Mouse (Mus musculus) heart, adult 2 months (tissue): Measurements from ENCODE around the gene Olfr691. TPM values are rescaled to one million over a fixed set of nuclear protein-coding genes. Genes with fewer than 3 reads are reported as not detected.

Experiments used
- DNase-seq, 2 experiments: peaks; one replicate each; pipeline ENCODE4 v3.0.0; 2021
- H3K27ac ChIP-seq: fragments of 200-600 bp; 2 replicates; pipeline ENCODE4 v1.8.1; 2022
- H3K27me3 ChIP-seq: fragments of 200-500 bp; 2 replicates; pipeline ENCODE4 v1.6.1; 2012; ENCODE audit warnings: mild to moderate bottlenecking, low read length, inconsistent platforms, mixed read lengths; ENCODE audit not compliant: control insufficient read depth, insufficient read depth
- H3K36me3 ChIP-seq: fragments of 200-500 bp; 2 replicates; pipeline ENCODE4 v1.6.1; 2012; ENCODE audit warnings: low read length, inconsistent platforms; ENCODE audit not compliant: control insufficient read depth, insufficient read depth
- H3K4me1 ChIP-seq: fragments of 200-500 bp; 2 replicates; pipeline ENCODE4 v1.6.1; 2011; ENCODE audit warnings: low read length; ENCODE audit not compliant: control insufficient read depth, insufficient read depth
- H3K4me3 ChIP-seq: fragments of 200-600 bp; 2 replicates; pipeline ENCODE4 v1.8.1; 2022
- H3K79me2 ChIP-seq: fragments of 200-500 bp; replicated peaks from 2 replicates; pipeline ENCODE4 v1.6.1; 2012; ENCODE audit warnings: mild to moderate bottlenecking, inconsistent platforms, low read length, moderate library complexity, mixed read lengths; ENCODE audit not compliant: control insufficient read depth, insufficient read depth
- H3K9ac ChIP-seq: fragments of 200-500 bp; 2 replicates; pipeline ENCODE4 v1.6.1; 2012; ENCODE audit warnings: low read depth, mild to moderate bottlenecking, control low read depth, inconsistent platforms, low read length, mixed read lengths
- CTCF ChIP-seq: fragments of 200-600 bp; IDR thresholded peaks from 2 replicates; pipeline ENCODE4 v1.8.1; 2022; ENCODE audit warnings: antibody characterized with exemption, mild to moderate bottlenecking, moderate library complexity
- EP300 ChIP-seq: fragments of 200-500 bp; IDR thresholded peaks from 2 replicates; pipeline ENCODE4 v1.6.1; 2011; ENCODE audit warnings: low read depth, low read length, control low read depth; ENCODE audit not compliant: insufficient read depth
- POLR2A ChIP-seq: fragments of 200-500 bp; IDR thresholded peaks from 2 replicates; pipeline ENCODE4 v1.6.1; 2011; ENCODE audit warnings: mild to moderate bottlenecking, low read depth, low read length, control low read depth; ENCODE audit not compliant: insufficient read depth
- WGBS: fragments of 180-500 bp; shearing (Covaris S2); methylation state at CpG from one replicate; pipeline ENCODE4 v1.1.7; 2018; 5-methylcytosine and 5-hydroxymethylcytosine counted together
- intact Hi-C: fragments of 180-260 bp; cut with DNase I; formaldehyde crosslinking; loops from one replicate; pipeline ENCODE4 v1.15.1; 2025
- long read RNA-seq: library from polyadenylated mRNA; stranded (forward); transcript quantifications from one replicate; pipeline ENCODE4 v2.0.0, GENCODE M21; 2021
- polyA plus RNA-seq: library from polyadenylated mRNA; depleted of rRNA; stranded (reverse); fragments of >200 nt; gene quantifications from 2 replicates; pipeline ENCODE4 v1.2.3, GENCODE M21; 2012; rRNA removed
- total RNA-seq, 2 experiments: library from RNA; stranded (reverse); gene quantifications; 2 replicates each; pipeline ENCODE4 v1.2.3; 2021

Gene Olfr691
- total RNA-seq: not detected
- 0.15 TPM in 1 of 2 replicates, not detected in the other for polyA plus RNA-seq
- long read RNA-seq: 0 reads

GRCm38 (mm10) chr7:105342170-105342569 is at the start of gene Olfr691:
Gene Olfr691, minus strand, starts transcription at chr7:105342270.
- no peaks in the 10 kb centered on the region for H3K4me1 ChIP-seq
- H3K4me3 ChIP-seq: no peak within 1 kb of the TSS
- no peaks in the 10 kb centered on the region for H3K27me3 ChIP-seq
- no peak within 1 kb of the TSS for H3K27ac ChIP-seq
- no peak for DNase-seq
- H3K36me3 ChIP-seq: no peaks in the 10 kb centered on the region
- no peak within 1 kb of the TSS for H3K9ac ChIP-seq
- intact Hi-C loops: no loop called here
- H3K79me2 ChIP-seq: no peaks in the 10 kb centered on the region
- WGBS: 30% methylated on average over 1 of the region's 1 CpGs
- no peak for TF ChIP-seq CTCF
- no peak for TF ChIP-seq POLR2A

DNA sequence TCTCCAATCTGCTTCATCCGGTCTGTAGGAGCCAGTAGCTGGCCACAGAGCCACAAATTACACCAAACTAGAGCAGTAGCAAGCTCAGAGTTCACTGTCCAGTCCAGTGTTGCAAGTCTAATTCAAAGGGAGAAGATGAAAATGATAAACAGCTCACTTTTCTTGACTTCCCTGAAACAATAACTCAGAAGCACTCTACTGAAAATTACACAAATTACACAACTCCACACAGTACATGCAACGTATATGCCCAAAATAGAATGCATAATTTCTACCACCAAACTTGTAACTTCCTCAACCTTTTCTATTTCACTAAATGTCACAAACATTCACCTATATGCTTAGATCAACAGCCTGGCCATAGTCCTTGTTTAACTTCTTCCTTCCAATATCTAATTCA is 48.2 kb upstream of the Olfr691 start:
- intact Hi-C loops: no loop called here
- TF ChIP-seq CTCF (no peak), POLR2A (no peak), EP300 (no peak)
- Histone ChIP-seq H3K27me3 (no peaks in the 10 kb centered on the region), H3K36me3 (peaks cover 7% of the 10 kb centered on the region), H3K4me3 (no peak overlapping the region), H3K27ac (no peak overlapping the region), H3K79me2 (no peaks in the 10 kb centered on the region; the same call in 1 of the 2 replicates), H3K9ac (no peak overlapping the region), H3K4me1 (no peaks in the 10 kb centered on the region)
- 86% methylated on average over 2 of the region's 2 CpGs for WGBS
- no peak for DNase-seq

DNA sequence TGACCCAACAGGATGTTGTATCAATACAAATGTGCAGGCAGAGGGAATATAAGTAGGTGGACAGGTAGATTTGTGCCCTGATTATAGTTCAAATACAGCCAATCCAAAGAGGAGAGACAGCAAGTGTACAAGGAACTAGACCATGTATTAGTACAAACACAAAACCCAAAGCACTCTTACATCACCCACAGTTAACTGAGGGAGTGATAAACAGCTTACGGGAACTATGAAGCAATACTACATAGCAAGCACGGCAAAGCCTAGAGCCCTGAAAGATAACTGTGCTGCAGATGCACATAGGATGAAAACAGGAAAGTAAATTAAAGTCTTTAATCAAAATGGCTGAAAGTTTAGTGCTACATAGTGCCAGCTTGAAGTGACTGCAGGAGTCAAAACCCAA is 45.6 kb upstream of the Olfr691 start:
- Histone ChIP-seq H3K27ac (no peak overlapping the region), H3K4me3 (no peak overlapping the region), H3K9ac (no peak overlapping the region), H3K4me1 (no peaks in the 10 kb centered on the region), H3K27me3 (no peaks in the 10 kb centered on the region), H3K36me3 (peaks cover 9% of the 10 kb centered on the region), H3K79me2 (0 out of 2 replicates have a peak, but pooled peaks cover 1% of the 10 kb centered on the region)
- no peak for DNase-seq
- intact Hi-C loops: no loop called here
- TF ChIP-seq POLR2A (no peak), CTCF (no peak), EP300 (no peak)
- 96% methylated on average over 2 of the region's 2 CpGs for WGBS

GRCm38 (mm10) chr7:105380329-105380728 is 38.3 kb upstream of the Olfr691 start:
- Histone ChIP-seq H3K79me2 (0 out of 2 replicates have a peak, but pooled peaks cover 1% of the 10 kb centered on the region), H3K4me3 (no peak overlapping the region), H3K9ac (no peak overlapping the region), H3K27ac (no peak overlapping the region), H3K4me1 (no peaks in the 10 kb centered on the region), H3K36me3 (peaks cover 4% of the 10 kb centered on the region; the same call in 1 of the 2 replicates), H3K27me3 (no peaks in the 10 kb centered on the region)
- intact Hi-C loops: no loop called here
- DNase-seq: no peak
- TF ChIP-seq EP300 (no peak), POLR2A (no peak), CTCF (no peak)
- 95% methylated on average over 3 of the region's 3 CpGs for WGBS

DNA sequence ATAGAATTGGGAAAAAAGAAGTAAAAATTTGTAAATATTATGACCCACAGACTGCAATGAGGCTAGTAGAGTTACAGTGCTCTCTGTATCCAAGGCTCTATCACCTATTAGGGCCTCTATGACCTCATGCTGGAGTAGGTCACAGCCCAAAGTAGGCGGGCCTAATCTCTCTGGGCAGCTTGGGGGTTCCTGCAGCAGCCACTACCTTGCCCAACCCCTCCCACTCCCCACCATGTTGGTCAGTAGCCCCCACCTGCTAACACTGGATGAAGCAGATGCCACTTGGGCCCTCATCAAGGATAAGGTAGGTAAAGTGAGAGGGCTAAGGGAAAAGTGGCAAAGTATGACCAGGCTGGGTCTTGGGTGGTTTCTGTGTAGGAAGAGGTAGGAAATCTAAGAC is 32.8 kb upstream of the Olfr691 start, which contains the start of gene Gm5901:
Gm5901 (plus strand) TSS at position 173 of the 400 bp plus-strand sequence.
- TF ChIP-seq EP300 (no peak), POLR2A (no peak), CTCF (no peak)
- Histone ChIP-seq H3K79me2 (no peaks in the 10 kb centered on the region), H3K27me3 (no peaks in the 10 kb centered on the region), H3K27ac (no peak within 1 kb of the TSS), H3K9ac (no peak within 1 kb of the TSS), H3K36me3 (peaks cover 9% of the 10 kb centered on the region), H3K4me3 (no peak within 1 kb of the TSS), H3K4me1 (no peaks in the 10 kb centered on the region)
- 81% methylated on average over 1 of the region's 1 CpGs for WGBS
- DNase-seq: no peak
- intact Hi-C loops: no loop called here

DNA sequence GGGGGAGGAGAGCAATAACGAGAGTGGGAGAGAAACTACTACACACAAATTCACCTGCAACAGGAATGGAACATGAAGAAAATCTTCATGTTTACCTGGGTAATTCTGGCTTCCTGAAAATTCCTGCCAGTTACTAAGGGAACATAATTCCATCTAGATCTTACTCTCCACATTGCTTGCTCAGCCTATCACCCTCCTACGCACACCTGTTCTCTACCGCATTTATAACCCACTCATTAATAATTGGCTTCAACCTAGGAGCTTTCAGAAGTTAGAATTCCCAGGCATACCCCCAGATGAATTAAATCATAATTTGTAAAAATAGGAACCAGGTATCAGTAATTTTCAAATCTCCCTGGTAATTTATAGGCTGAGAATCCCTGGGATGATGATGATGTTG is 31.9 kb upstream of the Olfr691 start:
- WGBS: 88% methylated on average over 3 of the region's 3 CpGs
- H3K27ac ChIP-seq: no peak overlapping the region
- H3K79me2 ChIP-seq: no peaks in the 10 kb centered on the region
- H3K9ac ChIP-seq: no peak overlapping the region
- no peaks in the 10 kb centered on the region for H3K4me1 ChIP-seq
- H3K36me3 ChIP-seq: peaks cover 7% of the 10 kb centered on the region; the same call in 1 of the 2 replicates
- TF ChIP-seq CTCF (no peak), POLR2A (no peak), EP300 (no peak)
- intact Hi-C loops: no loop called here
- H3K27me3 ChIP-seq: no peaks in the 10 kb centered on the region
- no peak overlapping the region for H3K4me3 ChIP-seq
- no peak for DNase-seq
